28 mouse cellular contexts compared by ENCODE assay signal in genomic region chr4:68056813-68057578, GRCm38 (mm10).
DNase-seq lines count a peak whose midpoint lies in the region; ATAC-seq and TF ChIP-seq lines count a peak whose summit lies in the region.
"Had no signal": no experiment of that assay in that cellular context is flagged by ENCODE, and none has a peak within 500 bp of the region (broad histone marks: within the 10 kb centered on the region; RNA-seq: fewer than 3 reads in every experiment).

No protein-coding gene starts in this region.

- no peak overlapping the region for H3K9ac ChIP-seq in forebrain, embryonic 11.5 days (ENCODE audit: low read length)
- H3K9ac ChIP-seq in forebrain, embryonic 14.5 days (ENCODE audit: low read length) = no peak overlapping the region
- no peak overlapping the region for H3K9ac ChIP-seq in forebrain, postnatal 0 days
- no peak overlapping the region for H3K9ac ChIP-seq in heart, adult 2 months (ENCODE audit: low read depth, low read length)
- H3K9ac ChIP-seq: embryonic facial prominence, embryonic 12.5 days; embryonic facial prominence, embryonic 15.5 days; heart, embryonic 12.5 days; heart, embryonic 15.5 days; hindbrain, embryonic 13.5 days; intestine, embryonic 15.5 days had no signal

- no peak overlapping the region for H3K27ac ChIP-seq in forebrain, embryonic 11.5 days (ENCODE audit: low read depth, low read length)
- no peak overlapping the region for H3K27ac ChIP-seq in forebrain, embryonic 10.5 days
- H3K27ac ChIP-seq in forebrain, embryonic 14.5 days (ENCODE audit: low read depth, low read length) = no peak overlapping the region
- no peak overlapping the region for H3K27ac ChIP-seq in forebrain, postnatal 0 days (ENCODE audit: low read depth, low read length)
- H3K27ac ChIP-seq in heart, adult 2 months = no peak overlapping the region
- H3K27ac ChIP-seq: embryonic facial prominence, embryonic 12.5 days; embryonic facial prominence, embryonic 15.5 days; heart, embryonic 15.5 days; hindbrain, embryonic 10.5 days; hindbrain, embryonic 13.5 days; intestine, embryonic 15.5 days had no signal

- TF ChIP-seq POLR2A in heart, adult 2 months (IDR thresholded peaks at IDR 0.05; ENCODE audit: insufficient read depth, low read depth, low read length) = no peak

- 49% methylated on average over 4 of the region's 4 CpGs for WGBS in forebrain, embryonic 11.5 days
- 69% methylated on average over 4 of the region's 4 CpGs for WGBS in forebrain, embryonic 10.5 days
- WGBS in forebrain, embryonic 14.5 days = 21% methylated on average over 4 of the region's 4 CpGs
- 18% methylated on average over 4 of the region's 4 CpGs for WGBS in forebrain, postnatal 0 days
- WGBS in heart, adult 2 months = 57% methylated on average over 4 of the region's 4 CpGs

- H3K4me1 ChIP-seq in forebrain, embryonic 11.5 days (replicated peaks; ENCODE audit: control insufficient read depth, insufficient read depth, low read length) = no peaks in the 10 kb centered on the region
- H3K4me1 ChIP-seq in forebrain, embryonic 10.5 days = no peaks in the 10 kb centered on the region
- no peaks in the 10 kb centered on the region for H3K4me1 ChIP-seq in forebrain, embryonic 14.5 days (ENCODE audit: control insufficient read depth, insufficient read depth, low read length)
- no peaks in the 10 kb centered on the region for H3K4me1 ChIP-seq in forebrain, postnatal 0 days (ENCODE audit: insufficient read depth)
- H3K4me1 ChIP-seq in heart, adult 2 months (ENCODE audit: control insufficient read depth, insufficient read depth, low read length) = no peaks in the 10 kb centered on the region
- H3K4me1 ChIP-seq: embryonic facial prominence, embryonic 12.5 days; embryonic facial prominence, embryonic 15.5 days; heart, embryonic 12.5 days; heart, embryonic 15.5 days; hindbrain, embryonic 10.5 days; hindbrain, embryonic 13.5 days; intestine, embryonic 15.5 days had no signal

- no peaks in the 10 kb centered on the region for H3K9me3 ChIP-seq in forebrain, embryonic 11.5 days (ENCODE audit: control insufficient read depth, low read length)
- no peaks in the 10 kb centered on the region for H3K9me3 ChIP-seq in forebrain, embryonic 10.5 days
- no peaks in the 10 kb centered on the region for H3K9me3 ChIP-seq in forebrain, embryonic 14.5 days (replicated peaks; ENCODE audit: control insufficient read depth, low read length)
- no peaks in the 10 kb centered on the region for H3K9me3 ChIP-seq in forebrain, postnatal 0 days (ENCODE audit: low read length)
- H3K9me3 ChIP-seq: embryonic facial prominence, embryonic 12.5 days; embryonic facial prominence, embryonic 15.5 days; heart, embryonic 12.5 days; heart, embryonic 15.5 days; hindbrain, embryonic 10.5 days; hindbrain, embryonic 13.5 days; intestine, embryonic 15.5 days had no signal

- ATAC-seq in forebrain, embryonic 11.5 days (replicated peaks; ENCODE audit: low FRiP score) = peak; percentile 27; the same call in 1 of the 2 replicates
- ATAC-seq in forebrain, embryonic 14.5 days = peak; percentile 91
- ATAC-seq in forebrain, postnatal 0 days = peak; percentile 77; the same call in 1 of the 2 replicates
- ATAC-seq: hindbrain, embryonic 16.5 days; intestine, embryonic 15.5 days; Patski had no signal

- TF ChIP-seq CTCF in forebrain, postnatal 0 days (IDR thresholded peaks at IDR 0.05; ENCODE audit: low read depth) = no peak
- no peak for TF ChIP-seq CTCF in heart, adult 2 months (IDR thresholded peaks at IDR 0.05)

- no peaks in the 10 kb centered on the region for H3K36me3 ChIP-seq in forebrain, embryonic 11.5 days (ENCODE audit: control insufficient read depth, insufficient read depth, low read length)
- H3K36me3 ChIP-seq in forebrain, embryonic 10.5 days (replicated peaks) = no peaks in the 10 kb centered on the region
- H3K36me3 ChIP-seq in forebrain, embryonic 14.5 days (ENCODE audit: control insufficient read depth, insufficient read depth, low read length) = no peaks in the 10 kb centered on the region
- H3K36me3 ChIP-seq in forebrain, postnatal 0 days (ENCODE audit: insufficient read depth) = no peaks in the 10 kb centered on the region
- no peaks in the 10 kb centered on the region for H3K36me3 ChIP-seq in heart, adult 2 months (ENCODE audit: control insufficient read depth, insufficient read depth, low read length)
- H3K36me3 ChIP-seq: embryonic facial prominence, embryonic 12.5 days; embryonic facial prominence, embryonic 15.5 days; heart, embryonic 12.5 days; heart, embryonic 15.5 days; hindbrain, embryonic 10.5 days; hindbrain, embryonic 13.5 days; intestine, embryonic 15.5 days had no signal

- no peak for TF ChIP-seq EP300 in heart, adult 2 months (IDR thresholded peaks at IDR 0.05; ENCODE audit: insufficient read depth, low read depth, low read length)

- no peak overlapping the region for H3K4me3 ChIP-seq in forebrain, embryonic 11.5 days (ENCODE audit: low read depth, low read length)
- H3K4me3 ChIP-seq in forebrain, embryonic 10.5 days = no peak overlapping the region
- H3K4me3 ChIP-seq in forebrain, embryonic 14.5 days (ENCODE audit: low read depth, low read length) = no peak overlapping the region
- no peak overlapping the region for H3K4me3 ChIP-seq in forebrain, postnatal 0 days (ENCODE audit: low read depth, low read length)
- H3K4me3 ChIP-seq in heart, adult 2 months = no peak overlapping the region
- H3K4me3 ChIP-seq: embryonic facial prominence, embryonic 12.5 days; embryonic facial prominence, embryonic 15.5 days; heart, embryonic 12.5 days; heart, embryonic 15.5 days; hindbrain, embryonic 10.5 days; hindbrain, embryonic 13.5 days; intestine, embryonic 15.5 days had no signal

- no peak overlapping the region for H3K4me2 ChIP-seq in forebrain, embryonic 11.5 days (ENCODE audit: low read depth, low read length, severe bottlenecking)
- H3K4me2 ChIP-seq in forebrain, embryonic 14.5 days (ENCODE audit: low read length) = no peak overlapping the region
- H3K4me2 ChIP-seq in forebrain, postnatal 0 days (ENCODE audit: low read depth) = no peak overlapping the region
- H3K4me2 ChIP-seq: embryonic facial prominence, embryonic 12.5 days; embryonic facial prominence, embryonic 15.5 days; heart, embryonic 12.5 days; heart, embryonic 15.5 days; hindbrain, embryonic 13.5 days; intestine, embryonic 15.5 days had no signal

- no peak for DNase-seq in forebrain, embryonic 11.5 days (ENCODE audit: low spot score)
- no peak for DNase-seq in forebrain, embryonic 10.5 days (ENCODE audit: extremely low spot score, low spot score)
- peak; percentile 18 for DNase-seq in brain, embryonic 18.5 days (ENCODE audit: low read depth, low spot score)
- DNase-seq in forebrain, embryonic 14.5 days (ENCODE audit: low spot score) = peak; percentile 74
- DNase-seq in forebrain, postnatal 0 days = no peak
- no peak for DNase-seq in right cerebral cortex, postnatal 36 days (ENCODE audit: low spot score in 2 of 2)
- no peak for DNase-seq in heart, adult 2 months
- DNase-seq in kidney, postnatal 25 days = no peak
- DNase-seq: adrenal gland, postnatal 10 days; adrenal gland, postnatal 36 days; cerebellum, adult 11-12 months; cerebellum, adult 8-10 months; cerebellum, postnatal 10 days; gastrocnemius, postnatal 10 days; gastrocnemius, postnatal 36 days; heart, adult 11 months; heart, postnatal 10 days; heart, postnatal 36 days; kidney, adult 11 months had no signal

- H3K79me2 ChIP-seq in heart, adult 2 months (replicated peaks; ENCODE audit: control insufficient read depth, insufficient read depth, low read length) = no peaks in the 10 kb centered on the region

- intact Hi-C loops in heart, adult 2 months (cut with DNase I) = no loop called here

- H3K27me3 ChIP-seq in forebrain, embryonic 11.5 days (ENCODE audit: control insufficient read depth, insufficient read depth, low read length) = no peaks in the 10 kb centered on the region
- no peaks in the 10 kb centered on the region for H3K27me3 ChIP-seq in forebrain, embryonic 10.5 days (ENCODE audit: poor library complexity, severe bottlenecking)
- H3K27me3 ChIP-seq in forebrain, embryonic 14.5 days (replicated peaks; ENCODE audit: control insufficient read depth, insufficient read depth, low read length) = no peaks in the 10 kb centered on the region
- no peaks in the 10 kb centered on the region for H3K27me3 ChIP-seq in forebrain, postnatal 0 days (ENCODE audit: insufficient read depth, low read length)
- no peaks in the 10 kb centered on the region for H3K27me3 ChIP-seq in heart, adult 2 months (ENCODE audit: control insufficient read depth, insufficient read depth, low read length)
- H3K27me3 ChIP-seq: embryonic facial prominence, embryonic 12.5 days; embryonic facial prominence, embryonic 15.5 days; heart, embryonic 12.5 days; heart, embryonic 15.5 days; hindbrain, embryonic 13.5 days; intestine, embryonic 15.5 days; Patski had no signal

Comparison
In these comparisons a context has a peak if more than half of its experiments do, and no peak if none do; other contexts are left out.
1. DNase-seq: peak in brain, embryonic 18.5 days (single experiment) and forebrain, embryonic 14.5 days (single experiment); none in forebrain, embryonic 11.5 days (single experiment), forebrain, embryonic 10.5 days (single experiment), forebrain, postnatal 0 days (single experiment), right cerebral cortex, postnatal 36 days (0 of 2), heart, adult 2 months (0 of 2) and kidney, postnatal 25 days (0 of 2).
2. ATAC-seq: peak in every context shown above with its lines; median percentile 91 in forebrain, embryonic 14.5 days; 77 in forebrain, postnatal 0 days; 27 in forebrain, embryonic 11.5 days.